Mouse (Mus musculus) cortical plate, adult 2 months (tissue): Measurements from ENCODE around the gene Gm5244.

Experiments
- CTCF ChIP-seq: fragments of 200-500 bp; IDR thresholded peaks from 2 replicates; pipeline ENCODE4 v1.5.1; 2011; ENCODE audit warnings: mild to moderate bottlenecking, control low read depth, low read length; ENCODE audit not compliant: insufficient read depth; ENCODE audit errors: extremely low read depth
- POLR2A ChIP-seq: fragments of 200-500 bp; IDR thresholded peaks from 2 replicates; pipeline ENCODE4 v1.6.1; 2011; ENCODE audit warnings: mild to moderate bottlenecking, low read length, control low read depth; ENCODE audit not compliant: insufficient read depth; ENCODE audit errors: extremely low read depth

DNA sequence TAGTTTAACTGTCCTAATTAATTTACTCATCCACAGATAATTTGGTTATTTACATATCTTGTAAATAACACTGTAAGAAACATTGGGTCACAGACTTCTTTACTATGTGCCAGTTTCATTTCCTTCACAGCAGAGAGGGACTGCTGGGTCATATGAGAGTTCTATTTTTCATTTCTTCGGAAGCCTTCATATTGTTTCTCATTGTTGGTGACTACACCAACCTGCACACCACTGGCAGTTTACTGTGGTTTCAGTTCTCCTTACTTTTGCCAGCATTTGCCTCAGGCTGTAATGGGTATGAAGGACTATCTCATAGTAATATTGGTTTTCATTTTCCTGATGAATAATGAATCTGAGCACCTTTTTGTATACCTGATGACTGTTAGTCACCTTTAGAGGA, 28.0 kb upstream of the Gm5244 start:
- TF ChIP-seq CTCF (no peak), POLR2A (no peak)
